Mouse (Mus musculus) midbrain, embryonic 16.5 days (tissue): ENCODE data around the gene Snx1. TPM values are rescaled to one million over a fixed set of nuclear protein-coding genes. Genes with fewer than 3 reads are reported as not detected.

ENCODE experiments used
- ATAC-seq: fragments of 200-750 bp; cut with Nextera tagmentation; 2 replicates; pipeline ENCODE4 v1.8.0; 2017; ENCODE audit warnings: moderate TSS enrichment
- H3K27ac ChIP-seq: fragments of 300-500 bp; sonication (generic); 2 replicates; pipeline ENCODE4 v1.5.1; 2014; ENCODE audit warnings: mild to moderate bottlenecking, low read length, mixed read lengths
- H3K27me3 ChIP-seq: fragments of 300-500 bp; sonication (generic); 2 replicates; pipeline ENCODE4 v1.6.1; 2014; ENCODE audit warnings: low read depth, low read length, mixed read lengths; ENCODE audit not compliant: control insufficient read depth, insufficient read depth
- H3K36me3 ChIP-seq: fragments of 300-500 bp; sonication (generic); 2 replicates; pipeline ENCODE4 v1.6.1; 2014; ENCODE audit warnings: mild to moderate bottlenecking, low read length, moderate library complexity, mixed read lengths; ENCODE audit not compliant: control insufficient read depth, insufficient read depth
- H3K4me1 ChIP-seq: fragments of 300-500 bp; sonication (generic); 2 replicates; pipeline ENCODE4 v1.6.1; 2014; ENCODE audit warnings: mild to moderate bottlenecking, low read length, mixed read lengths; ENCODE audit not compliant: control insufficient read depth, insufficient read depth
- H3K4me2 ChIP-seq: fragments of 300-500 bp; sonication (generic); 2 replicates; pipeline ENCODE4 v1.6.1; 2014; ENCODE audit warnings: mild to moderate bottlenecking, low read length, mixed read lengths
- H3K4me3 ChIP-seq: fragments of 300-500 bp; sonication (generic); 2 replicates; pipeline ENCODE4 v1.5.1; 2014; ENCODE audit warnings: low read depth, mild to moderate bottlenecking, low read length, moderate library complexity, mixed read lengths
- H3K9ac ChIP-seq: fragments of 300-500 bp; sonication (generic); 2 replicates; pipeline ENCODE4 v1.6.1; 2014; ENCODE audit warnings: low read depth, low read length, mixed read lengths
- H3K9me3 ChIP-seq: fragments of 300-500 bp; sonication (generic); replicated peaks from 2 replicates; pipeline ENCODE4 v1.6.1; 2014; ENCODE audit warnings: mild to moderate bottlenecking, low read length, mixed read lengths; ENCODE audit not compliant: control insufficient read depth, poor library complexity, severe bottlenecking
- WGBS: fragments of 180-500 bp; shearing (Covaris S2); extraction: QIAGEN DNeasy Blood & Tissue Kit; methylation state at CpG from one replicate; pipeline ENCODE4 v1.1.7; 2014; 5-methylcytosine and 5-hydroxymethylcytosine counted together
- polyA plus RNA-seq: library from polyadenylated mRNA; unstranded; fragments of >200 nt; fragmentation: Nextera tagmentation; extraction: Ambion mirVana; gene quantifications from 2 replicates; pipeline ENCODE4 v1.2.1, GENCODE M21; 2015

The Snx1 gene
- polyA plus RNA-seq, 1 experiment from 2014 or later, result 68.0 TPM

GRCm38 (mm10) chr9:66123648-66124047 lies 2.7 kb downstream of the Snx1 start:
- no peaks in the 10 kb centered on the region for H3K9me3 ChIP-seq
- no peaks in the 10 kb centered on the region for H3K27me3 ChIP-seq
- WGBS, result 13% methylated on average over 5 of the region's 5 CpGs
- H3K4me1 ChIP-seq, result peaks cover 38% of the 10 kb centered on the region
- no peak for ATAC-seq
- H3K36me3 ChIP-seq, result no peaks in the 10 kb centered on the region
- H3K4me2 ChIP-seq, result peak overlapping the region; percentile 65
- peak overlapping the region; percentile 84 for H3K4me3 ChIP-seq
- peak overlapping the region; percentile 92 for H3K9ac ChIP-seq
- peak overlapping the region; percentile 89 for H3K27ac ChIP-seq

- peaks cover 25% of the 10 kb centered on the region for H3K4me1 ChIP-seq
- no peak overlapping the region for H3K9ac ChIP-seq
- H3K9me3 ChIP-seq, result no peaks in the 10 kb centered on the region
- H3K4me2 ChIP-seq, result no peak overlapping the region
- H3K36me3 ChIP-seq, result no peaks in the 10 kb centered on the region
- H3K27ac ChIP-seq, result no peak overlapping the region
- ATAC-seq, result no peak
- no peak overlapping the region for H3K4me3 ChIP-seq
- no peaks in the 10 kb centered on the region for H3K27me3 ChIP-seq
Measured at GRCm38 (mm10) chr9:66121421-66121820, 5.0 kb downstream of the Snx1 start.

DNA sequence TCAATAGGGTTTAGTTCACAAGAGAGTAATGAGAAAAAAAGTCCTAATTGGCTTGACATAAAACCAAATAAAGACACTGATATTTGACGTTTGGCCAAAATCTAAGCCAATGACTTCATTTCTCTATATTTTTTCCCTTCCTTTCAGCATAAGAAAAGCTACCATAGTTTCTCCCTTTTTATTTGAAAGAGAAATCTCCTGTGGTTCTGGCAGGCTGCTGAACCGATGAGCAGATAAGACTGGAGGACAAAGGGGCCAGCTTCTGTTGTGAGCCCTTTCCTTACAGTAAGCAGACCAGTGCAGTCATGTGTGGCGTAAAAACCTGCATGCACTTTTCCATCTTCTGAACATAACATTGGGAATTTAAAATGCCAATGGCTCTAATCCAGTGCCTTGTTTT lies 5.4 kb downstream of the Snx1 start:
- no peak overlapping the region for H3K9ac ChIP-seq
- no peaks in the 10 kb centered on the region for H3K9me3 ChIP-seq
- H3K36me3 ChIP-seq, result no peaks in the 10 kb centered on the region
- H3K4me2 ChIP-seq, result no peak overlapping the region
- H3K27me3 ChIP-seq, result no peaks in the 10 kb centered on the region
- no peak for ATAC-seq
- peaks cover 24% of the 10 kb centered on the region for H3K4me1 ChIP-seq
- no peak overlapping the region for H3K4me3 ChIP-seq
- no peak overlapping the region for H3K27ac ChIP-seq
- WGBS, result 62% methylated on average over 3 of the region's 3 CpGs

DNA sequence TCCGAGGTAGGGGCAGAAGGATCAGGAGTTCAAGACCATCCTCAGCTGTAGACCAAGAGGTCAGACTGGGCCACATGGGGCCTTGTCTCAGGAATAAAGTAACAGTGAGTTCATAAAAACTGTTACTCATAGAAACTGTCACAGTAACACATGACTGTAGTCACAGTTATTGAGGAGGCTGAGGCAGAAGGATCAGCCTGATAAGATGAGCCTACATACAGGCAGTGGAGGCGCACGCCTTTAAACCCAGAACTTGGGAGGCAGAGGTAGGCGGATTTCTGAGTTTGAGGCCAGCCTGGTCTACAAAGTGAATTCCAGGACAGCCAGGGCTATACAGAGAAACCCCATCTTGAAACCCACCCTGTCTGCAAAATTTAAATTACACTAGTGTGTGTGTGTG lies 6.3 kb downstream of the Snx1 start:
- Histone ChIP-seq H3K9ac (no peak overlapping the region), H3K36me3 (no peaks in the 10 kb centered on the region; the same call in 1 of the 2 replicates), H3K27ac (no peak overlapping the region), H3K4me1 (peaks cover 17% of the 10 kb centered on the region), H3K4me2 (no peak overlapping the region), H3K9me3 (no peaks in the 10 kb centered on the region), H3K27me3 (no peaks in the 10 kb centered on the region), H3K4me3 (no peak overlapping the region)
- WGBS, result 94% methylated on average over 4 of the region's 4 CpGs
- ATAC-seq, result no peak

DNA sequence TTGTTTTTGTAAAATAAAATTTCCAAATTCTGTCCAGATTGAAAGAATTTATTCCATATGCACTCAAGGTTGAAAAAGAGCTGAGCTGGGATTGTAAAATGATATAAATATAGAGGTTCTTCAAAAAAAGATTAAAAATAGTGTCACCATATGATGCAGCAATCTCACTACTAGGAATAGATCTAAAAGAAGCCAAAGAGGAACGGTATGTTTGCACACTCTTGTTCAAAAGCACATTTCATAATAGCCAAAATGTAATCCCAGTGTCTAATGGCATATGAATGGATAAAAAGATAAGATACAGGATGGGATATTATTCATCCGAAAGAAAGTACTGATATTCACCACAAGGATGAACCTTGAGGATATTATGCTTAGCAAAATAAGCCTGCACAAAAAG lies 6.9 kb downstream of the Snx1 start:
- no peaks in the 10 kb centered on the region for H3K9me3 ChIP-seq
- no peak overlapping the region for H3K9ac ChIP-seq
- H3K27me3 ChIP-seq, result no peaks in the 10 kb centered on the region
- H3K36me3 ChIP-seq, result no peaks in the 10 kb centered on the region; the same call in 1 of the 2 replicates
- no peak overlapping the region for H3K4me3 ChIP-seq
- no peak for ATAC-seq
- H3K4me2 ChIP-seq, result no peak overlapping the region
- peaks cover 15% of the 10 kb centered on the region for H3K4me1 ChIP-seq
- 95% methylated on average over 2 of the region's 2 CpGs for WGBS
- H3K27ac ChIP-seq, result no peak overlapping the region

- no peak for ATAC-seq
- Histone ChIP-seq H3K27me3 (no peaks in the 10 kb centered on the region), H3K27ac (no peak overlapping the region), H3K4me1 (0 out of 2 replicates have a peak, but pooled peaks cover 2% of the 10 kb centered on the region), H3K36me3 (peaks cover 3% of the 10 kb centered on the region; the same call in 1 of the 2 replicates), H3K9me3 (no peaks in the 10 kb centered on the region), H3K9ac (no peak overlapping the region), H3K4me2 (no peak overlapping the region), H3K4me3 (no peak overlapping the region)
- WGBS, result 44% methylated on average over 8 of the region's 8 CpGs
Measured at GRCm38 (mm10) chr9:66116890-66117289, 9.5 kb downstream of the Snx1 start.

- Histone ChIP-seq H3K4me2 (no peak overlapping the region), H3K4me1 (no peaks in the 10 kb centered on the region), H3K27ac (no peak overlapping the region), H3K27me3 (no peaks in the 10 kb centered on the region), H3K36me3 (peaks cover 3% of the 10 kb centered on the region; the same call in 1 of the 2 replicates), H3K9ac (no peak overlapping the region), H3K4me3 (no peak overlapping the region), H3K9me3 (no peaks in the 10 kb centered on the region)
- 95% methylated on average over 3 of the region's 3 CpGs for WGBS
- ATAC-seq, result no peak
Measured at GRCm38 (mm10) chr9:66114341-66114740, 12.0 kb downstream of the Snx1 start.

DNA sequence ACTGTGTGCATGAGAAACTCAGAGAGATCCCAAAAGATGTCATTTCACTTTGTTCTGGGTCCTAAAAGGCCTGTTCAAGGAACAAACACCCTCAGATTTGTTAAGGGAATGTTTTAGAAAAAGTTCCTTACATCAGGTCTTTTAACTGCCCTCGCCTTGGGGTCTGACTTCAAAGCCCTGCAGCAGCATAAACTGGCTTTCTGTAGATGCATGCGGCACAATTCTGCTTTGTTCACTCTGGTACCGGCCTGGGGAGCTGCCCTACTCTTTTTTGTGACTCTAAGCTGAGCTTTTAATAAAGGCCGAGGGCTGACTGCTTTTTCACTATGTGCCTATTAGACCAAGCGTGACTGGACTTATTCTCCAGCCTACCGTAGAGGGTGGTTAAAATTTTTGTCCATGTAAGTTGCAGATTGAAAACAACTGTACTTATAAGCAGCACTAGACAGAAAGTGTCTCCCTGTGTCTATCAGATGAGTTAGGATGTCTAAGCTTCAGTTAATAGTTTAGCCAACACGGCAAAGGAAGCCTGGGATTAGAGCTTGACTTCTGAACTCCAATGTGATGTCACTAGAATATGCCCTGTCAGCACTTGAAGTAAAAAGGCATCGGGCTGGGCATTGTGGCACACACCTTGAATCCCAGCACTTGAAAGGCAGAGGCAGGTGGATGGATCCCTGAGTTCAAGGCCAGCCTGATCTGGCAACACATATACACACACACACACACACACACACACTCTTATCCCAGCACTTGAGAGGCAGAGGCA lies 15.6 kb downstream of the Snx1 start:
- H3K4me3 ChIP-seq, result no peak overlapping the region
- H3K27me3 ChIP-seq, result no peaks in the 10 kb centered on the region
- H3K4me2 ChIP-seq, result no peak overlapping the region
- WGBS, result 17% methylated on average over 8 of the region's 8 CpGs
- ATAC-seq, result no peak
- no peaks in the 10 kb centered on the region for H3K9me3 ChIP-seq
- H3K27ac ChIP-seq, result 0 out of 2 replicates have a peak overlapping the region, but pooled peaks have one; percentile 33
- no peaks in the 10 kb centered on the region for H3K4me1 ChIP-seq
- H3K9ac ChIP-seq, result no peak overlapping the region
- H3K36me3 ChIP-seq, result peaks cover 11% of the 10 kb centered on the region; the same call in 1 of the 2 replicates

GRCm38 (mm10) chr9:66110126-66110525 lies 16.3 kb downstream of the Snx1 start:
- Histone ChIP-seq H3K4me3 (no peak overlapping the region), H3K27ac (0 out of 2 replicates have a peak overlapping the region, but pooled peaks have one; percentile 33), H3K36me3 (peaks cover 11% of the 10 kb centered on the region; the same call in 1 of the 2 replicates), H3K4me1 (no peaks in the 10 kb centered on the region), H3K9ac (no peak overlapping the region), H3K27me3 (no peaks in the 10 kb centered on the region), H3K9me3 (no peaks in the 10 kb centered on the region), H3K4me2 (no peak overlapping the region)
- no peak for ATAC-seq
- 44% methylated on average over 8 of the region's 8 CpGs for WGBS
